Mouse (Mus musculus): ENCODE results near the gene Hspa1l.

Hspa1l gene

DNA sequence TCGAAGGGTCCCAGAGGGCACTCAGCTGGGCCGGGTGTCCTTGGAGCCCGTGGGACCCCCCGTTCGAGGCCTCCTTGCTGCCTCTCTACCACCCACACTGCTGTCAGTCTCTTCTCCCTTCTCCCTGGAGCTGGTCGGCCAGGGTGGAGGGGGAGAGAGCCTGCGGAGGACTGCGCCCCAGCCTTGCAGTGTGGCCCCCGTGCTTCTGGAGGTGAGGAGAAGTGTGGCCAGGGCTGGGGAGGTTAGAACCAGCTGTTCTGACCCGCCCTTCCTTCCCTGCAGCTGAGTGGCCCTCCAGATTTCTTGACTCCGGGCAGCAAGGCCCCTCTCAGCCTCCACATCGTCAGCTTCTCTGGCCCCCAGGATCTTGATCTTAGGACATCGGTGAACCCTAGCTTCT, 51.8 kb downstream of the Hspa1l start:
- no peak for DNase-seq (ENCODE audit: low spot score in 2 of 2)

DNA sequence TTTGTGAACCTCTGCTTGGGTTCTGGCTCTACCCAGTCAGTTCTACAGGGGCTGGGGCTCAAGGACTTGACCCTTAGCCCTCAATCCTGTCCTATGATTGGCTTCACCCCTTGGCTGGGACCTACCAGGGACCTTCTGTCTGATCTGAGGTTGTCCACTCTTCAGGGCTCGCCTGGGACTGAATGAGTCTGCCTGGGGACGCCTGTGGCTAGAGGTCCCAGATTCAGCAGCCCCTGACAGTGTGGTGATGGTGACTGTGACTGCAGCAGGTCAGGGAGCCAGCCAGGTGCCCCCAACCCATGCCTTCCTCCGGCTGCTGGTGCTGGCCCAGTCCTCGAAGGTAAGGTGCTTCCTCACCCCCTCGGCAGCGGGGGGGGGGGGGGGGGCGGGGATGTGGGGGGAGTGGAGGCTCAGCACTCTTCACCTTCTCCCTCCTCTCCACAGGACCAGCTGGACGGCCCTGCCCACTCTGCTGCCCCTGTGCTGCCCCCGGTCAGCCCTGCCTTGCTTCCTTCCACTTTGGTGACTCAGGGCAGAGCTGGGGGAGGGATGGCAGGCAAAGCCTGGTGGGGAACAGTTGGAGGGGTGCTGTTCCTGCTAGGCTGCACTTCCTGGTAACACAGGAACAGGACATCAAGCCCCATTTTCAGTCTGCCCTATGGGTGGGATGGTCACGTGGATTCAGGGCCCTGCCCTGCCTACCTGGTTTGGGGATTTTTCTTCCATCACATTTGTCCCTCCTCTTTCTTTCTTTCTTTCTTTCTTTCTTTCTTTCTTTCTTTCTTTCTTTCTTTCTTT, 52.4 kb downstream of the Hspa1l start:
- DNase-seq (ENCODE audit: low spot score in 2 of 2) = no peak

GRCm38 (mm10) chr17:35026206-35026605, 53.7 kb downstream of the Hspa1l start:
- no peak for DNase-seq (ENCODE audit: low spot score in 2 of 2)

DNA sequence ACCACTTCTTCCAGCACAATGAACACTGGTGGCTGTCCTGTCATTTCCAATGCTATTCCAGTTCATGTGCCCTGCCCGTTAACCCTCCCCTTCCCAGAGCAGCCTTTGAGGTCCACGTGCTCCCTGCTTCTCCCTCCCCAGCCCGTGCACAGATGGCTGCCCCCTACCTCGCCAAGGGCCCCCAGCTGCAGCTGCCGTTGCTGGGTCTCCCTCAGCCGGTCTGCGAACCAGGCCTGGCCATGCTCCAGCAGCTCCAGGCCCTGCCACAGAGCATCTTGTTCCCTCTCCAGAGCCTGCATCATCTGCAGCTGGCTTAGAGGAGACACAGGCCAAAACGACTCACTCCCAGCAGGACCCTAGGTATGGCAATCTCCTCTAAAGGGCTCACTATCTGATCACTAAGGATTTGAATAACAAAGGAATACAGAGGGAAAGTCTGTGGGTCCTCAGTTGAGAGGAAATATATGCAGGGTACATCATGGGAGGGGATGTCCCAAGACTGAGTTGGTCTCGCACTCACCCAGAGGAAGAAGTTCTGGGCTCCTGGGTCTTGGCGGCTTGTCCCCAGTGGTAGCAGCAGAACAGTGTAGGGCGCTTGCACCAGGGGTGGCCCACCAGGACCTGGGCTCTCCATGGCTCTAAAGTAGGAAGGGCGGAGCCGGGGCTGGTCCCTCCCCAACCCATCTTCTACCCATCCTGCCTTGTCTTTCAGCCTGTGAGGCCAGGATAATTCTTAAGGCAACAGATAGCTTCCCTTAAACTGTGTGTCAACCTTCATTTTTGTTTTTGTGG, 55.0 kb downstream of the Hspa1l start, which contains the start of gene Sapcd1:
Gene Sapcd1 (minus strand): TSS at position 740 of the 792 bp plus-strand sequence.
- DNase-seq (ENCODE audit: low spot score in 2 of 2) = no peak

GRCm38 (mm10) chr17:35028315-35028714, 55.8 kb downstream of the Hspa1l start:
- no peak for DNase-seq (ENCODE audit: low spot score in 2 of 2)

Measured in urinary bladder, postnatal 36 days (tissue).